Mouse (Mus musculus): Measurements from ENCODE around the gene Gm45062.

DNA sequence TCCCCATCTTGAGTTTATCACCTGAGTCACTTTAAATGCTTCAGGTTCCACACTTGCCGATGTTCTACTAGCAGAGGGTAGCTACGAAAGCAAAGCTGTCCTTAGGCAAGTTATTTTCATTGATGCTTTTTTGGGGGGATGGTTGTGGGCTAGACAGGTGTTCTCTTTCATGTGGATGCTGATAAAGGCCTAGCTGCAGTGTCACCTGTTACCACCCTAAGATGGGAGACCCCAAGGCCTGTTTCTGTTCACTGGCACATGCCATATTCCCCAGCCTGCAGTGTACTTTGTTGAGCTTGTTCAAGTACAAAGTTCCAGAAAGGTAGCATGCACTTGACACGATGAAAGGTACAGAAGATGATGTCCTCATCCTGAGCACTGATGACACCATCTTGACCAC, 178.7 kb downstream of the Gm45062 start:
- TF ChIP-seq ZC3H11A (IDR thresholded peaks at IDR 0.05; ENCODE audit: borderline replicate concordance, low read depth, low read length), result no peak
- no peak for TF ChIP-seq ZNF384 (IDR thresholded peaks at IDR 0.05; ENCODE audit: low read depth, low read length)
- TF ChIP-seq HCFC1 (IDR thresholded peaks at IDR 0.05; ENCODE audit: borderline replicate concordance, insufficient read depth, low read length), result no peak
- no peak for TF ChIP-seq MAFK (IDR thresholded peaks at IDR 0.05; ENCODE audit: insufficient read depth, low read depth, low read length)
- no peak for TF ChIP-seq CHD2 (IDR thresholded peaks at IDR 0.05; ENCODE audit: low read depth, low read length)
